13 mouse cellular contexts compared by ENCODE assay signal in genomic region chrX:118320123-118320522, GRCm38 (mm10).
DNase-seq lines count a peak whose midpoint lies in the region; ATAC-seq and TF ChIP-seq lines count a peak whose summit lies in the region.
"Had no signal": no experiment of that assay in that cellular context is flagged by ENCODE, and none has a peak within 500 bp of the region (broad histone marks: within the 10 kb centered on the region; RNA-seq: fewer than 3 reads in every experiment).

No protein-coding gene starts in this region.

- TF ChIP-seq CTCF in hindbrain, postnatal 0 days (IDR thresholded peaks at IDR 0.05; ENCODE audit: low read depth): no peak
- TF ChIP-seq CTCF in lung, embryonic 14.5 days (IDR thresholded peaks at IDR 0.05; ENCODE audit: low read depth): no peak
- no peak for TF ChIP-seq CTCF in lung, adult 2 months (IDR thresholded peaks at IDR 0.05; ENCODE audit: insufficient read depth, low read length)

- no peaks in the 10 kb centered on the region for H3K4me1 ChIP-seq in hindbrain, embryonic 11.5 days (replicated peaks; ENCODE audit: control insufficient read depth, insufficient read depth, low read length)
- no peaks in the 10 kb centered on the region for H3K4me1 ChIP-seq in hindbrain, postnatal 0 days (ENCODE audit: insufficient read depth, low read length)
- no peaks in the 10 kb centered on the region for H3K4me1 ChIP-seq in lung, embryonic 14.5 days (ENCODE audit: insufficient read depth)
- H3K4me1 ChIP-seq in lung, adult 2 months (ENCODE audit: control insufficient read depth, insufficient read depth, low read length): no peaks in the 10 kb centered on the region
- no peaks in the 10 kb centered on the region for H3K4me1 ChIP-seq in limb, embryonic 10.5 days
- H3K4me1 ChIP-seq: embryonic facial prominence, embryonic 12.5 days; heart, embryonic 15.5 days; midbrain, embryonic 15.5 days; stomach, embryonic 15.5 days had no signal

- no peak overlapping the region for H3K27ac ChIP-seq in hindbrain, embryonic 11.5 days (ENCODE audit: low read depth, low read length)
- H3K27ac ChIP-seq in hindbrain, postnatal 0 days: no peak overlapping the region
- no peak overlapping the region for H3K27ac ChIP-seq in lung, embryonic 14.5 days (ENCODE audit: low read depth)
- no peak overlapping the region for H3K27ac ChIP-seq in limb, embryonic 10.5 days
- H3K27ac ChIP-seq: embryonic facial prominence, embryonic 12.5 days; heart, embryonic 15.5 days; liver, embryonic 14.5 days; midbrain, embryonic 15.5 days; stomach, embryonic 15.5 days had no signal

- WGBS in hindbrain, embryonic 11.5 days: 46% methylated on average over 2 of the region's 2 CpGs
- WGBS in hindbrain, postnatal 0 days: 36% methylated on average over 2 of the region's 2 CpGs
- WGBS in lung, embryonic 14.5 days: 36% methylated on average over 2 of the region's 2 CpGs
- 31% methylated on average over 2 of the region's 2 CpGs for WGBS in lung, adult 2 months
- 46% methylated on average over 2 of the region's 2 CpGs for WGBS in limb, embryonic 10.5 days

- H3K27me3 ChIP-seq in hindbrain, embryonic 11.5 days (ENCODE audit: control insufficient read depth, insufficient read depth, low read length): no peaks in the 10 kb centered on the region
- no peaks in the 10 kb centered on the region for H3K27me3 ChIP-seq in hindbrain, postnatal 0 days (ENCODE audit: insufficient read depth, low read length)
- no peaks in the 10 kb centered on the region for H3K27me3 ChIP-seq in lung, embryonic 14.5 days (ENCODE audit: insufficient read depth, low read length)
- H3K27me3 ChIP-seq in limb, embryonic 10.5 days (ENCODE audit: low read depth, poor library complexity, severe bottlenecking): no peaks in the 10 kb centered on the region
- H3K27me3 ChIP-seq: embryonic facial prominence, embryonic 12.5 days; heart, embryonic 15.5 days; midbrain, embryonic 15.5 days; stomach, embryonic 15.5 days had no signal

- peak; percentile 14 for DNase-seq in hindbrain, embryonic 11.5 days (ENCODE audit: low spot score)
- DNase-seq in hindbrain, postnatal 0 days (ENCODE audit: low spot score): no peak
- DNase-seq in lung, embryonic 14.5 days: peak; percentile 13
- DNase-seq in lung, adult 2 months: no peak
- DNase-seq in Muller cell, postnatal 12 days (ENCODE audit: inconsistent ontology term): peak; percentile 0
- peak; percentile 32 for DNase-seq in limb, embryonic 10.5 days (ENCODE audit: low spot score)
- DNase-seq in gastrocnemius, postnatal 14 days: no peak

- no peaks in the 10 kb centered on the region for H3K9me3 ChIP-seq in hindbrain, embryonic 11.5 days (ENCODE audit: control insufficient read depth, low read length)
- no peaks in the 10 kb centered on the region for H3K9me3 ChIP-seq in hindbrain, postnatal 0 days (ENCODE audit: low read length)
- H3K9me3 ChIP-seq in lung, embryonic 14.5 days (ENCODE audit: low read depth, low read length): no peaks in the 10 kb centered on the region
- H3K9me3 ChIP-seq in limb, embryonic 10.5 days (replicated peaks): no peaks in the 10 kb centered on the region
- H3K9me3 ChIP-seq: embryonic facial prominence, embryonic 12.5 days; heart, embryonic 15.5 days; midbrain, embryonic 15.5 days; stomach, embryonic 15.5 days had no signal

- no peak overlapping the region for H3K4me3 ChIP-seq in hindbrain, embryonic 11.5 days (ENCODE audit: low read depth, low read length)
- no peak overlapping the region for H3K4me3 ChIP-seq in hindbrain, postnatal 0 days (ENCODE audit: low read length)
- H3K4me3 ChIP-seq in lung, embryonic 14.5 days (ENCODE audit: low read depth, low read length): no peak overlapping the region
- H3K4me3 ChIP-seq in lung, adult 2 months (replicated peaks; ENCODE audit: extremely low read depth, low read depth, low read length): no peak overlapping the region
- no peak overlapping the region for H3K4me3 ChIP-seq in limb, embryonic 10.5 days
- H3K4me3 ChIP-seq: embryonic facial prominence, embryonic 12.5 days; heart, embryonic 15.5 days; midbrain, embryonic 15.5 days; stomach, embryonic 15.5 days had no signal

- no peak overlapping the region for H3K9ac ChIP-seq in hindbrain, embryonic 11.5 days (ENCODE audit: low read depth, low read length)
- no peak overlapping the region for H3K9ac ChIP-seq in hindbrain, postnatal 0 days (replicated peaks; ENCODE audit: low read length)
- H3K9ac ChIP-seq in lung, embryonic 14.5 days: no peak overlapping the region
- H3K9ac ChIP-seq: embryonic facial prominence, embryonic 12.5 days; heart, embryonic 15.5 days; liver, embryonic 14.5 days; midbrain, embryonic 15.5 days; stomach, embryonic 15.5 days had no signal

- no peak for ATAC-seq in hindbrain, embryonic 11.5 days (ENCODE audit: low FRiP score)
- ATAC-seq in hindbrain, postnatal 0 days: no peak
- no peak for ATAC-seq in lung, embryonic 14.5 days (ENCODE audit: insufficient read depth)
- ATAC-seq in megakaryocyte-erythroid progenitor cell, adult 5-6 weeks (replicated peaks; ENCODE audit: low FRiP score, low TSS enrichment, poor library complexity, severe bottlenecking): no peak
- ATAC-seq: midbrain, embryonic 15.5 days had no signal

- TF ChIP-seq POLR2A in lung, adult 2 months (IDR thresholded peaks at IDR 0.05; ENCODE audit: borderline replicate concordance, extremely low read depth, low read depth, low read length): no peak

- no peak overlapping the region for H3K4me2 ChIP-seq in hindbrain, embryonic 11.5 days (replicated peaks; ENCODE audit: low read depth, low read length)
- no peak overlapping the region for H3K4me2 ChIP-seq in hindbrain, postnatal 0 days (ENCODE audit: low read depth, low read length)
- no peak overlapping the region for H3K4me2 ChIP-seq in lung, embryonic 14.5 days
- H3K4me2 ChIP-seq: embryonic facial prominence, embryonic 12.5 days; heart, embryonic 15.5 days; midbrain, embryonic 15.5 days; stomach, embryonic 15.5 days had no signal

- intact Hi-C loops in gastrocnemius, postnatal 14 days (cut with DNase I; ENCODE audit: low total_unique reads): no loop called here

- H3K36me3 ChIP-seq in hindbrain, embryonic 11.5 days (ENCODE audit: control insufficient read depth, insufficient read depth, low read length): no peaks in the 10 kb centered on the region
- no peaks in the 10 kb centered on the region for H3K36me3 ChIP-seq in hindbrain, postnatal 0 days (ENCODE audit: insufficient read depth, low read length)
- H3K36me3 ChIP-seq in lung, embryonic 14.5 days (ENCODE audit: insufficient read depth): no peaks in the 10 kb centered on the region
- no peaks in the 10 kb centered on the region for H3K36me3 ChIP-seq in limb, embryonic 10.5 days
- H3K36me3 ChIP-seq: embryonic facial prominence, embryonic 12.5 days; heart, embryonic 15.5 days; midbrain, embryonic 15.5 days; stomach, embryonic 15.5 days had no signal

Comparison
In these comparisons a context has a peak if more than half of its experiments do, and no peak if none do; other contexts are left out.
1. DNase-seq: peak in hindbrain, embryonic 11.5 days (single experiment), lung, embryonic 14.5 days (single experiment), Muller cell, postnatal 12 days (single experiment) and limb, embryonic 10.5 days (single experiment); none in hindbrain, postnatal 0 days (single experiment), lung, adult 2 months (single experiment) and gastrocnemius, postnatal 14 days (single experiment).